Mouse (Mus musculus) embryo, embryonic 10.5 days (tissue): Measurements from ENCODE around the gene Lrp3.
"Not testable (repeated sequence)": the region's sequence is repeated elsewhere in the genome, so short reads cannot be mapped to it uniquely, and the experiment has no call there.

Experiments
- DNase-seq: peaks from one replicate; pipeline ENCODE4 v3.0.0-alpha.2; 2015; ENCODE audit warnings: low spot score

The Lrp3 gene

DNA sequence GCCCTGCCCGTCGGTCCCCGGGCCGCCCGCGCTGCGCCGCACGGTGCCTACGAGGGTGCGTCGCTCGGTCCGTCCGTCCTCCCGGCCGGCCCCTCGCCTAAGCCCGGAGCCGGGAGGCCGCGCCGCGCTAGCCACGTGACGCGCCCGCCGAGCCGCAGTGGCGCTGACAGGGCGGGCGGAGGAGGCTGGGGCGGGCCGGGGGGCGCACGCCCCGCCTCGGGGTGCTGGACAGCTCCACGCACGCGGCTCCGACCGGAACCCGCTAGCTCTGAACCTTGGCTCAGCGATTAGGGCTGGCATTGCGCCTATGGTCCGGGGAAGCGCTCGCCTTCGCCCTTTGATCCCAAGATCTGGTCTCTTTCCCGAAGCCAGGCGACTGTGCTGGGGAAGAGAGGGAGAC is at the start of gene Lrp3:
Lrp3 (minus strand) TSS at position 274 of the 400 bp plus-strand sequence.
- peak; percentile 85 for DNase-seq

DNA sequence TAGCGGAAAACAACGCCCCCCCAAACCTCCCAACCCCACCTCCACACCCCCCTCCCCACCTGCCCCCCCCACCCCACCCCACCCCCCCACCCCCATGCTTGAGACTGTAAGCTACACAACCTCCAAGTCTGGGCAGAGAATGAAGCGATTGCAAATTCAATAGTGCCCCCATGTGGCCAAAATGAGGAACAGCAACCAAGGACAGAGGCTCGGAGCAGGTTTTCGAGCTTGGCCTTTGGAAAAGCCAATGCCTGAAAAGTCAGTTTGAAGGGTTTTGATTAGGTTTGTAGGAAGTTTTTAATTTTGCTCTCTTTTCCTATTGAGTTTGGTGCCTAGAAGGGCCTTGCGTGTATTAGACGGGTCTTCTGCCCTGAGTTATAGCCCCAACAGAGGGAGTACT is 49.4 kb upstream of the Lrp3 start:
- peak; percentile 82 for DNase-seq

DNA sequence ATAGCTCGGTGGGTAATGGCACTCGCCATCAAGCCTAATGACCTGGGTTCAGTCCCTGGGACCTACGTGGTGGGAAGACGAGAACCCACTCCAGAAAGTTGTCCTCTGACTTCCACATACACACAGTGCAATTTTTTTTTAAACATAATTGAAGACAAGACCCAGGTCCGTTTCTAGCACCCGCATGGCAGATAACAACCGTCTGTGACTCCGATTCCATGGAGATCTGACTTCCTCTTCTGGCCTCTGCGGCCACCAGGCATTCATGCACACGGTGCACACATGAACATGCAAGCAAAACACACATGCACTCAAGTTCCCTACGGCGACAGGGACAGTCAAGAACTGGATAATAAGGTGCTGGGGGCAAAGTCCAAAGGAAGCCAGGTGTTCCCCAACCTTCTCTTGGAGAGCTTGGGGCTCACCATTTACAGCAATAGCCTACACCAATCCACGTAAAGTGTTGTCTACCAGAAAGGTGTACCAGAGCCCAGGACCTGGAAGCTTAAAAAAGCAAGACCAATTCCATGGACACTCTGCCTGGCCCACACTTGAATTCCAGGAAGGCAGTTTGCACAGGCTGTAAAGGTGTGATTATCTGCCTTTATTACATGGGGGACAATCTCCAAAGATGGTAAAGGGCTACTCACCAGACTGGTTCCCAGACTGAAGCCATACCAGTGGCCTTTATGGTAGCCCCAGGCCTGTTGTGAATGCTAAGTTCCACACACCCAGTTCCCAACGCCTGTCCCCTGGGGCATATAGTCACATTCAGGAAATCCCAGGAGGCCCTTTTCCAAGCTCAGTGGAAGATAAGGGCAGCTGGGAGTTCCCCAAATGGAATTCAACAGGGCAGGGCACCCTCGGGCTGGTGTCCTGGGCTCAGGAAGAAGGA is 48.5 kb upstream of the Lrp3 start:
- DNase-seq, result no peak

DNA sequence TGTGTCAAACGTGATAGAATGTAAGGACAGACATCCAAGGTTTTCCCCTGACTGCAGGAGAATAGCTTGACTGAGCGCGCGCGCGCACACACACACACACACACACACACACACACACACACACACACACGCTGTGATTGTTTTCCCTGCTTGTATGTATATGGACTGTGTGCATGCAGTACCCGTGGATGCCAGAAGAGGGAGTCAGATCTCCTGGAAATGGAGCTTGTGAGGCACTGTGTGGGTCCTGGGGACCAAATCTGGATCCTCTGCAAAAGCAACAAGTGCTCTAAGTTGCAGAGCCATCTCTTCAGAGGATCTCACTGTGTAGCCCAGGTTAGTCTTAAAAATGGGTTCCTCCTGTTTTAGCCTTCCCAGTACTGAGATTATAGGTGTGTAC is 44.1 kb upstream of the Lrp3 start:
- DNase-seq, result no peak

DNA sequence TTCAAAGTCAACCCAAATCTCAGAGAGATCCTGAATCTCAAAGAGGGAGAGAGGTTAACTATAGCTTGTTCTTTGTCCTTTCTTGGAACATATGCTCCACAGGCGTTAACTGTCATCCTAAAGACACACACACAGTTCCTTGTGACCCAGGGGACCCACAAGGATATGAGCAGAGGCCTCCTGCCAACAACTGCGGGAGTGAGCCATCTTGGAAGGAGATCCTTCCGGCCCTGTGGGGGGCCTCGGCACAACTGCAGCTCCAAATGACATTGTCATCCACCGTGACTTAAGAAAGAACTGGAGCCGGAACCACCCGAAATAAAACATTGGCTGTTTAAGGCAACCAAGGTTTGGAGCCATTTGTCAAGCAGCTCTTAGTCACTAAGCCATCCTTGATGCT is 43.0 kb upstream of the Lrp3 start:
- no peak for DNase-seq

DNA sequence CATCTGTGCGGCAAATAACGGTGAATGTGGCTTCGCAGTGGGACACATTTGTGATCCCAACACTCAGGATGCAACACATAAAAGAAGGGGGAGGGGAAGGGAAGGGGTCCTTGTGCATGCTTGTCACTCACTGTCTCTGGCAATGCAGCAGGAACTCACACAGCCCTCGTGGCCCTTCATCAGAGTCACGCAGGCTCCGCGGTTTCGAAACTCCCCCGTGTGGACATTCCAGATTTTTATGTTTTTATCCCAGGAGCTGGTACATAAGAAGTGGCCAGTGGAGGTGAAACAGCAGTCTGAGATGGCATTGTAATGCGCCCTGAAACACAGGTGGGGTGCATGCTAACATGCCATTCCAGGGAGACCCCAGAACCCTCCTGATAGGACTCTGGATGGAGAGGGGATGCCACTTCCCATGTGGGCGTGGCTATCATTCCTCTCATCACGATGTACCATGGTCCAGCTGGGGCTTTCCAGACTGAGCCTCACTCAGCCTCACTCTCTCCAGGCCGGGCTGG is 36.8 kb upstream of the Lrp3 start:
- peak; percentile 77 for DNase-seq

DNA sequence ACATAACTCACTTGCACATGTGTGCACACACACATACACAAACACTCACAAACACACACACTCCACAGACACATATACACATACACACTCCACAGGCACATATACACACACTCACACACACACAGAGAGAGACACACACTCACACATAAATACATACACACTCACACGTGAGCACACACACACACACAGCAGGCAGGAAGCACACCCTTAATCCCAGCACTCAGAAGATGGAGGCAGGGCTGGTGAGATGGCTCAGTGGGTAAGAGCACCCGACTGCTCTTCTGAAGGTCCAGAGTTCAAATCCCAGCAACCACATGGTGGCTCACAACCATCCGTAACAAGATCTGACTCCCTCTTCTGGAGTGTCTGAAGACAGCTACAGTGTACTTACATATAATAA is 22.6 kb upstream of the Lrp3 start:
- not testable (repeated sequence) for DNase-seq

DNA sequence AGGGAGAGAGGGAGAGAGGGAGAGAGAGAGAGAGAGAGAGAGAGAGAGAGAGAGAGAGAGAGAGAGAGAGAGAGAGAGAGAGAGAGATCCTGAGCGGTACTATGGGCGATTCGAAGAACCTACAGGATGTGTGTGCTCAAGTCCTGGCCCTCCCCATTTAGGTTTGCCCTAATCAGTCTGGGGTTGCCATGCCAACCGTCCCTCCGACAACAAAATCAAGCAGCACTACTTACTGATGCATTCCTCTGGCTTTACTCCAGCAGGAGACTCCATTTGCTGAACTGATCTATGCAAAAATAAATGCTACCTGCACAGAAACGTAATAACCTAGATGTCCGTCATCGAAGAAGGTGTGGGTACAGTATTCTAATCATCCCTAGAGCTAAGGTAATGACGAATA is 20.0 kb upstream of the Lrp3 start:
- DNase-seq, result peak; percentile 83

DNA sequence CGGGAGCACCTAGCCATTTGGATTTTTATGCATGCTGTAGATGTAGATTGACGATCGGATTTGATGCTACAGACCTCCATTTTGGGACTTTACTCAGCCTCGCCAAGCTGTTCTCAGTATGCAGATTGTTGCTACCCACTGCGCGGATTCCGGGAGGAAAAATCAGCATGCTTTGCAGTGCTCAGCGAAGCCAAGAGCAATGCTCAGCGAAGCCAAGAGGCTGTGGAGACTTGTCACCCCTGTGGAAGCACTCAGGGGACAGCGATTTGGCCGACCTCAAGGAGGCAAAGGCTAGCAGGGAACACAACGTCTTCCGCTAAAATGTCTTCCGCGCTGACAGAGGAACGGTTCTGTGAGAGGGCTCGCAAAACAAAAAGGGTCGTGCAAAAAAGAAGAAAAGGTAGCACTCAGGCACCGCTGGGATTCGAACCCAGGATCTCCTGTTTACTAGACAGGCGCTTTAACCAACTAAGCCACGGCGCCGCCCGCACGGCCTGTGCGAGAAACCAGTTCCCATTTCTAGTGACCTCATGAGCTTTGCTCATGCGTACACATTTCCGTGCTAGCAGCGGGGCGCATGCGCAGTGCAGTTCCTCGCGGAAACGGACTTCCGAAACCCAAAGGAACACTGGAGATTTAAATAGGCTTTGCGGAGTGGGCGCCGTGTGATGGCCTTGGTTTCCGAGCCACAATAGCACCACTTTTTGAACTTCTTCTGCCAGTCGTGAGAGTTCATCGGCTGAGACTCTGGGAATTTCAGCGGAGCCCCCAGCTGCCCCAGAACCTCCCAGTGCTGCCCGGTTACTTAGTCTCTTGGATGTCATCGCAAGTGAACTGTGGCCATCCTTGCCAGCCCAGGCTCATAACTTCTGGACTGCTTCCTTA is 19.3 kb upstream of the Lrp3 start:
- peak; percentile 99 for DNase-seq

DNA sequence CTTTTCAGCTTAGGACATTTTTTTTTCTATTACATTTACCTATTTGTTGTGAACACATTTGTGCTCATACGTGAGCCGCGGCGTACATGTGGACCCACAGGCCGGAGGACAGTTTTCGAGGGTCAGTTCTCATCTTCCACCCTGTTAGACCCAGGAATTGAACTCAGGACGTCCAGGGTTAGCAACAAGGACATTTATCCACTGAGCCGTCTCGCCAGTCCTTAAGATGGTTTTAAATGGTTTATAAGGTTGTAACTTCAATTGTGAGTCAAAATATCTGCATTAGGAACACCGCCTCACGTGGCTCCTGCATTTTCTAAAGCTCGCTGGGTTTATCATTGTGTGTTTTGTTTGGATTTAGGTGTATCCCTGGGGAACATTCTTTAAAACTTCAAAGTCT is 18.6 kb upstream of the Lrp3 start:
- DNase-seq, result peak; percentile 60

DNA sequence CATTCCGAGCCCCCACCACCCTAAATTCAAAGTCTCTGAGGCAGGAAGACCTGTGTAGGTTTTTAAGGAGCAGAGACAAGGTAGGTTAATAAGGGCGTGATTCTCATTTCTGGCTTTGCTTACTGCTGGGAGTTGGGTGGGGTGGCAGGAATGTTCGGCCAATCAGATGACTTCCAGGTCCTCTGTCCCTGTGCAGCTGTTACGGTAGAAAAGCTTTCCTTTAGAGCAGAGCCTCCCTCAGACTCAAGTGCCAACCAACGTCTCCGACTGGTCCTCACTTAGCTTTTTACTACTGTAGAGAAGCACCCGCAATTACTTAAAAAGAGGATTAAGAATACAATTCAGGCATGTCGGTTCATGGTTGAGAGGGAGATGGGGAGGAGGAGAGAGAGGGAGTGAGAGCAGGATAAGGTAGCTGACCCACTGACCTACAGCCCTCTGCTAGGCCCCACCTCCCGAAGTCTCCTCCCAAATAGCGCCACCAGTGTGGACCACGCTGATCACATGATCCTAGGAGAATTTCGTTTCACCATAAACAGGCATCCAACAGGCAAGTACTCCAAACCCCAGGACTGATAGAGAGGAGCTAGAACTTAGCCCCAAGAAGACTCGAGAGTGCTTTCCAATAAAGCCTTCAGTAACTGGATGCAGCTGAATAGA is 17.6 kb upstream of the Lrp3 start:
- DNase-seq, result peak; percentile 67

DNA sequence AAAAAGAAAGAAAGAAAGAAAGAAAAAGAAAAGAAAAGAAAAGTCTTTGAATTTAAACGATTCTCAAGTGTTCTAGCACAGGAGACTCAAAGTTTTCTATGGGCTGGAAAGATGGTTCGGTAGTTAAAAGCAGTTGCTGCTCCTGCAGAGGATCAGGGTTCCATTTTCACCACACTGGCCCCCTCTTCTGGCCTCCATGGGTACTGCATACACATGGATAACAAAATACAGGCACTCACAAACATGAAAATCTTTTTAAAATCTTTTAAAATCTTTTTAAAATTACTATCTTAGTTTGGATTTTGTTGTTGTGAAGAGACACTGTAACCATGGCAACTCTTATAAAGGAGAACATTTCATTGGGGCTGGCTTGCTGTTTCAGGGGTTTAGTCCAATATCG is 15.0 kb upstream of the Lrp3 start:
- DNase-seq, result peak; percentile 47

DNA sequence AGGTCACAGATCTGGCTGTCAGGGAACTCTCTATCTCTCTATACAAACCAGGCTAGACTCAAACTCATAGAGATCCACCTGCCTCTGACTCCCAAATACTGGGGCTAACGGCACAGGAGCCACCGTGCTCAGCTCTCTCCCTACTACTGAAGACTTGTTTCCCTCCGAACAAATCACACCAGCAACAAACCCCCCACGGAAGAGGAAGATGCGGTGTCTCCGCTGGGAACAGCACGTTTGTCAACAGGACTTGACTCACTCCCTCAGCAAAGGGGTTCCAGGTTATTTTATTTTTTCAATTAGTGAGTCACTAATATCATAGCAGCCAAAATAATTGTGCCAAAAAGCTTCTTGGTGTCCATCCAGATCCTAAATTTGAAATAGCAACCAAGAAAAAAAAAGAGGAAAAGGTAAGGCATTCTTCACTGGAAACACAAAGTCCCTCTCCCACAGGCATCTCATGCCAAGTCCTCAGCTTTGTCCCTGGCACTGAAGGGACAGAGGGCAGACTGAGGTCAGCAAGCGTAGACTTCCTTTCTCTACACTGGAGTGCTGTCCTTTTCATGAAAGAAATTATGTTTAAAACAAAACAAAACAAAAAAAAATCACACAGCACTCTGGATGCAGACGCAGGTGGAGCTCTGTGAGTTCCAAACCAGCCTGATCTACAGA is 5.5 kb upstream of the Lrp3 start:
- DNase-seq, result no peak

DNA sequence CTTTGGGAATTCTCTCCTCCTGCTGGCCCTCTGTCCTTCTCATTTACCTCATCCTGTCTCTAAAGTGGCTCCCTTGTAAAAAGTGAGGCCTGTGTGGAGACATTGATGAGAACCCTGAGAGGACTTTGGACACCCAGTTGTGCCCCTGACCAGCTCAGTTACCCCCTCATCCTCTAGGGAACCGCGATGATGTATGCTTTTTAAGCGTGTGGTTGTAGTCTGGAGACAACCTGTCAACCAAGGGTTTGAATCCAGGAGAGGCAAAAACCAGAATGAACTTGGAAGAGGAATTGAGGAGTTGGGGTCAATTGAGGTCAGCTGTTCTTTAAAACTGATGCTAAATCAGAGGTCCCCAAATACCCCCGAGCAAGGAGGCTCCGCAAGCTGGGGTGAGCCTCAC is 433 bp upstream of the Lrp3 start:
- DNase-seq, result no peak

DNA sequence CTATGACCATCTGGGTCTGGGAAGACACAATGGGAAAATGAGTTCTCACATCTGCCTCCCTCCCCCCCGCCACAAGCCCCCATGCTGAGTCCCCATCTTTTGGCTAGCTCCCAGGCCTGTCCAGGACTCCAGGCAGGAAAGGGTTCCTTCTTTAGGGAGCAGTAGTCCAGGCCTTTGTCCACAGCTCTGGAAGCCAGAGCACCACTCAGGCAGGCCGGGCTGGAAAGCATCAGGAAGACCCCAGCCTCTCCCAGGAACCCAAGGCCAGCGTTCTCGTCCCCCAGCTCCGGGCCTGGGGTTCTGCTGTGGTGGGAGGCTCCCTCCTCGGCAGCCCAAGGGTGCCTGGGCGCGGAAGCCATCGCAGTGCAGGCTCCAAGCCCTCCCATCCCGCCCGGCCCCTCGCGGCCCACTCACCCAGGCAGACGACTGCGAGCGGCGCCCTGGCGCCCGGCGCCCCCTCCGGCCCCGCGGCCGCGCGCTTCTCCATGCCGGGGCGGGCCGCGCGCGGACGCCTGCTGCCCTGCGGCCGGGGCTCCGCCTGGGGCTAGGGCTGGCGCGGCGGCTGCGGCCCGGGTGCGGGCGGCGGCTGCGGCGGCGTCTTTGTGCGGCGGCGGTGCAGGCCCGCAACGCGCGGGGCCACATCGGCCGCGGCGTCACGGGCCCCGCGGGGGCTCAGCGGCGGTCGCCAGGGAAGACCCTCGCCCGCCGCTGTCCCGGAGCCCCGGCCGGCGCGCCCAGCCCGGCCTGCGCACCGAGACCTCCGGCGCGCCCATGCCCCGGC is 666 bp downstream of the Lrp3 start:
- peak; percentile 50 for DNase-seq

DNA sequence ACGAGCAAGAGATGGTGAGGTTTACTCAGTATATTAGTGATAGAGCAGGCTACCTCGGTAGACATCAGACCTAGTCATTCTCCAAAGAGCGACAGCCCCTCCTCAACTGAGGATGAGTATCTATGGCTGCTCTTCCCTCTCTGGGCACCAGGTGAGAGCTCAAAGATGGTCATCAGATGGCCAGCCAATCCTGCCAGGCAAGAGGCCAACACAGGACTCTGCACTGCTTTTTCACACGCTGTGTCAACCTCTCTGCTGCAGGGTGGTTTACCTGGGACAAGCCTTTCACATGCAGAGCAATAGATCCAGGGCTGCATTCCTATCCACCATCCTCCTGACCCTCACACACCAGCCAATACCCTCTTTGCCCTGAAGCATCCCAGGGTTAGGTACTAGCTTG is 3.5 kb downstream of the Lrp3 start:
- no peak for DNase-seq

DNA sequence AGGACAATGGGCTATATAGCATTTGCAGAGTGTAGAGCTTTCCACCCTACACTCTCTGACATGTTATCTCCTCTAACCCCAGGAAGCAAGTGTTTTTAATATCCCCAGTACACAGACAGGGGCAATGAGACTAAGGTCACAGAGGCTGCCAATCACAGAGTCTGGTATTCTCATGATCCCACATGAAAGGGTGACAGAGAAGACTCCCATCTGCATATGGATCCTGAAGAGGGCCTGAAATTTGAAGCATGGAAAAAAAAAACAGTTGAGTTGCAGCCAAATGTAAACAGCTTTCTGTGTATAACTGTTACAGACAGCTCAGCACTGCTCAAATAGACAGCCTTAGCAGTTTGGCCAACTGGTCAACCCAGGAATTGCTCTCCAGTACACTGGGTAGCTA is 15.5 kb downstream of the Lrp3 start:
- DNase-seq, result no peak

DNA sequence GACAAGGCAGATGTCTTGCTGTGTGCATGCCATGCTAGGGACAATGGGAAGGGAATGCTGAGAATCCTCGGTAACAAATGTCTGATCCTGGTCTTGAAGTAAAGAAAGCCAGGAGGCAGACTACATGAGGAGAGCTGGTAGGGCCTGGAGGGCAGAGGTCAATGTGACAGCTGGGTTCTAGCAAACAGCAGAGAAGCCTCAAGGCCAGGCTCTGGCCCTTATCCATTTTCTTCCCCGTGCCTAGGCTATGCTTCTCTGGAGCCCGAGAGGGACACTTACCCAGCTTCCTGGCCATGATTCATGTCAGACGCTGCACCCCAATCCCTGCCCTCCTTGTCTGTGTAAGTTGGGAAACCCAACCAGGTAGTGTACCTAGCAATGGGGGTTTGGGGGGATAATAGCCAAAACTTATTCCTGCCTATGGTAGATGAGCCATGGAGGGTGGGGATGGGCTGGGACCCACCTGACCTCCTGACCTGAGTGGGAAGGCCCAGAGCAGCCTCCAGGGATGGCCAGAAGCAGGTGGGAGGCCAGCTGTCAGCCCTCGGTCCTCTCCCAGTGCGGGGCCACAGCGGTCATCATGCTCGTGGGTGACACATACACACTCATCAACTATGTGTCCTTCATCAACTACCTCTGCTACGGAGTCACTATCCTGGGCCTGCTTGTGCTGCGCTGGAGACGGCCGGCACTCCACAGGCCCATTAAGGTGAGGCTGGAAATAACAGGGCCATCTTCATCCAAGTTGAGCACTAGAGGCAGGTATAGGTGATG is 16.1 kb downstream of the Lrp3 start:
- DNase-seq, result no peak

DNA sequence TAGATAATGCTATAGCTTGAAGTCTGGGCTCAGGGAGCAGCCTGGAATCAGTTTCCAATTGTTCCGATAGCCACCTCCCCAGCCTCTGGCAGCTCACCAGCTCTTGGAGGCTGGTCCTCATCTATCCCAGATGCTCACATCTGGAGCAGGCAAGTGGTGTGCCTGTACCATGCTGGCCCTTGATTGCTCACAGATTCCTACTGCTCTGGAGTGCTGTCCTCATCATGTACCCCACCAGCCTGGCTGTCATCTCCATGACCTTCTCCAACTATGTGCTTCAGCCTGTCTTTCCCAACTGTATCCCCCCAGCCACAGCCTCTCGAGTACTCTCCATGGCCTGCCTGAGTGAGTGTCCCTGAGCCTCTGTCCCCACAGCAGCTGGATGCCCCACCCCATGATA is 18.3 kb downstream of the Lrp3 start:
- no peak for DNase-seq

DNA sequence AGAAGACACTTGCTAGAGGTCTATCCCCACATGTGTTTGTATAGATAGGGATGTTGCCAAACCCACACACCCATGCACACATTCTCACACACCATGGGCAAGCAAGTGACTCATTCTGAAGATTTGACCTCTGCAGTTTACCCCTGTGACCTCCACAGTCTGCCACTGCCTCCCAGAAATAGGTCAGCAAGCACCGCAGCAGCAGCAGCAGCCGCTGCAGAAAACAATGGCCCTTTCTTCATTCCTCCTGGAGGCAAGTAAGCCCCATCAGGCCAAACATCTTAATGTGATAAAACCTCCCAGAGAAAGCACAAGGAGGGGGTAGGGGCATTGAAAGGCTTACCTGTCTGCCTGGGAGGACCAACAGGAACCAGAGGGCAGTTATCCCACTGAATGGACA is 24.0 kb downstream of the Lrp3 start:
- DNase-seq, result peak; percentile 33
